Mouse (Mus musculus): Measurements from ENCODE around the gene Dnajc25. TPM values are rescaled to one million over a fixed set of nuclear protein-coding genes. Genes with fewer than 3 reads are reported as not detected.

The Dnajc25 gene
- total RNA-seq (2014; rRNA removed; ENCODE audit: low replicate concordance) = 5.1 and 5.3 TPM in 2 replicates
- 12.4 and 14.4 TPM in 2 replicates for polyA plus RNA-seq (2015; fragmentation: Nextera tagmentation; extraction: Ambion mirVana)

- no peak for TF ChIP-seq EP300 (IDR thresholded peaks at IDR 0.05; ENCODE audit: low read depth)
- no peak for TF ChIP-seq CTCF (IDR thresholded peaks at IDR 0.05; ENCODE audit: low read depth)
- 80% methylated on average over 4 of the region's 4 CpGs for WGBS
- DNase-seq (ENCODE audit: low spot score) = no peak
- Histone ChIP-seq H3K9ac (replicated peaks; ENCODE audit: low read depth, low read length) (no peak within 1 kb of the TSS), H3K4me2 (ENCODE audit: low read depth, low read length) (no peak within 1 kb of the TSS), H3K27ac (ENCODE audit: low read depth) (no peak within 1 kb of the TSS), H3K36me3 (replicated peaks; ENCODE audit: control insufficient read depth, insufficient read depth, low read length) (no peaks in the 10 kb centered on the region), H3K9me3 (replicated peaks; ENCODE audit: control insufficient read depth, low read length) (no peaks in the 10 kb centered on the region), H3K4me1 (ENCODE audit: control insufficient read depth, insufficient read depth) (0 out of 2 replicates have a peak, but pooled peaks cover 6% of the 10 kb centered on the region), H3K27me3 (ENCODE audit: control insufficient read depth, insufficient read depth, low read length) (no peaks in the 10 kb centered on the region), H3K4me3 (ENCODE audit: low read depth, low read length) (no peak within 1 kb of the TSS)
- no peak for ATAC-seq (ENCODE audit: insufficient read depth, low read depth)
Observed at GRCm38 (mm10) chr4:58994762-58995161, at the start of gene Dnajc25. Dnajc25 (plus strand) TSS chr4:58995062.

DNA sequence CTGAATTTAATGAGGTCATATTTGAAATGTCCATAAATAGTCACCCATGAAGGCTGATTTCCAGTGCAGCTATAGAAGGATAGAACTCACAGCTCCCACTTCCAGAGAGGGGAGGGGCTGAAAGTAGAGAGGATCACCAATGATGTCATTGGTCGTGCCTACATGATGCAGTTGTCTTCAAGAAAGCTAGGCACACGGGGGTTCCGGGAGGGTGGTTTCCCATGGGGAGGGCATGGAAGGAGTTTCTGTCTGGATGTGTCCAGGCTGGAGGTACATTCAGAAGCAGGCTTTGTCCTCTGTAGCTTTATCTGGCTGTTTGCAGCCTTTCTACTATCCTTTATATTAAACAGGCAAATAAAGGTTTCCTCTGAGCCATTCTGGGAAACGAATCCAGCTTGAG lies 46.5 kb upstream of the Dnajc25 start:
- H3K9me3 ChIP-seq (replicated peaks; ENCODE audit: control insufficient read depth, low read length) = no peaks in the 10 kb centered on the region
- no peak overlapping the region for H3K4me2 ChIP-seq (ENCODE audit: low read depth, low read length)
- TF ChIP-seq CTCF (IDR thresholded peaks at IDR 0.05; ENCODE audit: low read depth) (no peak), EP300 (IDR thresholded peaks at IDR 0.05; ENCODE audit: low read depth) (no peak)
- H3K9ac ChIP-seq (replicated peaks; ENCODE audit: low read depth, low read length) = no peak overlapping the region
- DNase-seq (ENCODE audit: low spot score) (no peak), ATAC-seq (ENCODE audit: insufficient read depth, low read depth) (no peak)
- no peak overlapping the region for H3K4me3 ChIP-seq (ENCODE audit: low read depth, low read length)
- 68% methylated on average over 4 of the region's 4 CpGs for WGBS
- H3K36me3 ChIP-seq (replicated peaks; ENCODE audit: control insufficient read depth, insufficient read depth, low read length) = no peaks in the 10 kb centered on the region
- H3K27ac ChIP-seq (ENCODE audit: low read depth) = no peak overlapping the region
- H3K27me3 ChIP-seq (ENCODE audit: control insufficient read depth, insufficient read depth, low read length) = peaks cover 14% of the 10 kb centered on the region; the same call in 1 of the 2 replicates
- no peaks in the 10 kb centered on the region for H3K4me1 ChIP-seq (ENCODE audit: control insufficient read depth, insufficient read depth)

DNA sequence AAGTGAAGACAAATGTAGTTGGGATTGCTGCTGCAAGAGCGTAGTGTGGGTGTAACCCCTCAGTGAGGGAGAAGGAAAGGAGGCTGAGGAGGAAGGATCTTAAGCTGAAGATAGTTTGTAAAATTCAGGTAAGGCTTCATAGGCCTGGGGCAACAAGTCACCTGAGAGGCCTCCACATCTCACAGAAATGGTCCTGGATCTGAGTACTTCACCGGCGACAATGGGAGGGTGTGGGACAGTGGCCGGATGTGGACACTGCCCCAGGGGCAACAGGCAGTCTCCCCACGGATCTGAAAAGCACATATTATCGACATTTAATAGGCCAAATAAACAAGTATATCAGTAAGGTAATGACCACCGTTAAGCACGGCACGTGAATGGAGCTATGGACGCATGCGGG lies 42.2 kb upstream of the Dnajc25 start:
- Histone ChIP-seq H3K9me3 (replicated peaks; ENCODE audit: control insufficient read depth, low read length) (no peaks in the 10 kb centered on the region), H3K9ac (replicated peaks; ENCODE audit: low read depth, low read length) (no peak overlapping the region), H3K4me2 (ENCODE audit: low read depth, low read length) (no peak overlapping the region), H3K4me3 (ENCODE audit: low read depth, low read length) (no peak overlapping the region), H3K27me3 (ENCODE audit: control insufficient read depth, insufficient read depth, low read length) (no peaks in the 10 kb centered on the region), H3K4me1 (ENCODE audit: control insufficient read depth, insufficient read depth) (no peaks in the 10 kb centered on the region), H3K36me3 (replicated peaks; ENCODE audit: control insufficient read depth, insufficient read depth, low read length) (no peaks in the 10 kb centered on the region), H3K27ac (ENCODE audit: low read depth) (no peak overlapping the region)
- DNase-seq (ENCODE audit: low spot score) (no peak), ATAC-seq (ENCODE audit: insufficient read depth, low read depth) (no peak)
- TF ChIP-seq EP300 (IDR thresholded peaks at IDR 0.05; ENCODE audit: low read depth) (no peak), CTCF (IDR thresholded peaks at IDR 0.05; ENCODE audit: low read depth) (no peak)
- WGBS = 87% methylated on average over 11 of the region's 11 CpGs

- Histone ChIP-seq H3K27me3 (ENCODE audit: control insufficient read depth, insufficient read depth, low read length) (no peaks in the 10 kb centered on the region), H3K36me3 (replicated peaks; ENCODE audit: control insufficient read depth, insufficient read depth, low read length) (no peaks in the 10 kb centered on the region), H3K4me3 (ENCODE audit: low read depth, low read length) (no peak overlapping the region), H3K9me3 (replicated peaks; ENCODE audit: control insufficient read depth, low read length) (no peaks in the 10 kb centered on the region), H3K27ac (ENCODE audit: low read depth) (no peak overlapping the region), H3K4me1 (ENCODE audit: control insufficient read depth, insufficient read depth) (no peaks in the 10 kb centered on the region), H3K4me2 (ENCODE audit: low read depth, low read length) (no peak overlapping the region), H3K9ac (replicated peaks; ENCODE audit: low read depth, low read length) (no peak overlapping the region)
- no peak for DNase-seq (ENCODE audit: low spot score)
- WGBS = 85% methylated on average over 15 of the region's 15 CpGs
- no peak for TF ChIP-seq CTCF (IDR thresholded peaks at IDR 0.05; ENCODE audit: low read depth)
- no peak for TF ChIP-seq EP300 (IDR thresholded peaks at IDR 0.05; ENCODE audit: low read depth)
- ATAC-seq (ENCODE audit: insufficient read depth, low read depth) = no peak
Observed at GRCm38 (mm10) chr4:58961719-58962118, 33.1 kb upstream of the Dnajc25 start.

GRCm38 (mm10) chr4:58963271-58963670 lies 31.6 kb upstream of the Dnajc25 start:
- H3K4me3 ChIP-seq (ENCODE audit: low read depth, low read length) = no peak overlapping the region
- no peaks in the 10 kb centered on the region for H3K9me3 ChIP-seq (replicated peaks; ENCODE audit: control insufficient read depth, low read length)
- H3K4me2 ChIP-seq (ENCODE audit: low read depth, low read length) = no peak overlapping the region
- no peaks in the 10 kb centered on the region for H3K36me3 ChIP-seq (replicated peaks; ENCODE audit: control insufficient read depth, insufficient read depth, low read length)
- H3K27me3 ChIP-seq (ENCODE audit: control insufficient read depth, insufficient read depth, low read length) = no peaks in the 10 kb centered on the region
- H3K27ac ChIP-seq (ENCODE audit: low read depth) = no peak overlapping the region
- TF ChIP-seq EP300 (IDR thresholded peaks at IDR 0.05; ENCODE audit: low read depth) (no peak), CTCF (IDR thresholded peaks at IDR 0.05; ENCODE audit: low read depth) (no peak)
- WGBS = 79% methylated on average over 4 of the region's 4 CpGs
- H3K4me1 ChIP-seq (ENCODE audit: control insufficient read depth, insufficient read depth) = no peaks in the 10 kb centered on the region
- ATAC-seq (ENCODE audit: insufficient read depth, low read depth) (no peak), DNase-seq (ENCODE audit: low spot score) (no peak)
- H3K9ac ChIP-seq (replicated peaks; ENCODE audit: low read depth, low read length) = no peak overlapping the region

GRCm38 (mm10) chr4:58965136-58965535 lies 29.7 kb upstream of the Dnajc25 start:
- WGBS = 74% methylated on average over 1 of the region's 1 CpGs
- H3K9me3 ChIP-seq (replicated peaks; ENCODE audit: control insufficient read depth, low read length) = no peaks in the 10 kb centered on the region
- no peaks in the 10 kb centered on the region for H3K4me1 ChIP-seq (ENCODE audit: control insufficient read depth, insufficient read depth)
- no peak overlapping the region for H3K4me2 ChIP-seq (ENCODE audit: low read depth, low read length)
- no peaks in the 10 kb centered on the region for H3K27me3 ChIP-seq (ENCODE audit: control insufficient read depth, insufficient read depth, low read length)
- TF ChIP-seq CTCF (IDR thresholded peaks at IDR 0.05; ENCODE audit: low read depth) (no peak), EP300 (IDR thresholded peaks at IDR 0.05; ENCODE audit: low read depth) (no peak)
- no peak for ATAC-seq (ENCODE audit: insufficient read depth, low read depth)
- no peaks in the 10 kb centered on the region for H3K36me3 ChIP-seq (replicated peaks; ENCODE audit: control insufficient read depth, insufficient read depth, low read length)
- no peak overlapping the region for H3K4me3 ChIP-seq (ENCODE audit: low read depth, low read length)
- no peak for DNase-seq (ENCODE audit: low spot score)
- H3K27ac ChIP-seq (ENCODE audit: low read depth) = no peak overlapping the region
- H3K9ac ChIP-seq (replicated peaks; ENCODE audit: low read depth, low read length) = no peak overlapping the region
